Mouse (Mus musculus): ENCODE results near the gene Larp6.

The Larp6 gene

DNA sequence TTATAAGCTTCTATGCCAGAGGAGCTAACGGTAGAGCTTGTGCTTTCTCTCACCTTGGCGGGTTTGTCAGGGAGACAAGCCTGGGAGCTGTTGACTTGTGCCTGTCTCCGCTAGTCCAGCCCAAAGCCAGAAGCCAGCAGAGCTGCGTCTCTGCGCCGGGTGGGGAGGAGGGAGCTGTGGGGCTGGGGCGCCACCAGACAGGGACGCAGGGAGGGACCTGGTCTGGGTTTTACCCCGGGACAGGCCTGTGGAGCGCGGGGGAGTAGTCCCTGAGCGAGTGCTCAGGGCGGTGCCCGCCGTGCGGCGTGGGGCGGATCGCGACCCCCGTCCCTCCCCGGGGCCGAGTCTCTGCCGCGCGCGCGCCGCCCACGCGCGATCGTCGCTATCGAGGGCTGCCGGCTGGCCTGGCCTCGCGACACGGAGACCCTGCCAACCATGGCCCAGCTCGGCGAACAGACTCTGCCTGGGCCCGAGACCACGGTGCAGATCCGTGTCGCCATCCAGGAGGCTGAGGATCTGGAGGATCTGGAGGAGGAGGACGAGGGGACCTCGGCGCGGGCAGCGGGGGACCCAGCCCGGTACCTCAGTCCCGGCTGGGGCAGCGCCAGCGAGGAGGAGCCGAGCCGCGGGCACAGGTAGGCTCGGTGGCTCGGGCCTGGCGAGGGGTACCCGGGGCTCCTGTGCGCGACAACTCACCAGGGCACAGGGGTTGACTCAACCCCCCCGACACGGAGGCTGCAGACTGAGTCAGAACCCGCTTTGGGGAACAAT is at the start of gene Larp6:
Gene Larp6 (plus strand): TSS at position 219 of the 771 bp plus-strand sequence.
- DNase-seq, result peak; percentile 80

DNA sequence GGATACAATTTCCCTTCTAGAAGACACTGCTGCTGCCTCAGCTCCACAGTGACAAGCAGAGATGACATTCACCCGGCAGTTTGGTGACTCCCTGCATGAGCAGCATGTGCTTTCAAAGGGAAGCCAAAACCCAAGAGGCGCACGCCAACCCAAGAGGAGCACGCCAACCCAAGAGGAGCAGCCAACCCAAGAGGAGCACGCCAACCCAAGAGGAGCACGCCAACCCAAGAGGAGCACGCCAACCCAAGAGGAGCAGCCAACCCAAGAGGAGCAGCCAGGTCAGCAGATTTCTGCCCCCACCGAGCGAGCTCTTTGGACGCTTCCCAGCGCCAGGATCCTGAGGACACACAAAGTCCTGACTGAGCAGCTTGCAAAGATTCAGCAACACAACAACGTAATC is 48.4 kb upstream of the Larp6 start:
- peak; percentile 93 for DNase-seq

DNA sequence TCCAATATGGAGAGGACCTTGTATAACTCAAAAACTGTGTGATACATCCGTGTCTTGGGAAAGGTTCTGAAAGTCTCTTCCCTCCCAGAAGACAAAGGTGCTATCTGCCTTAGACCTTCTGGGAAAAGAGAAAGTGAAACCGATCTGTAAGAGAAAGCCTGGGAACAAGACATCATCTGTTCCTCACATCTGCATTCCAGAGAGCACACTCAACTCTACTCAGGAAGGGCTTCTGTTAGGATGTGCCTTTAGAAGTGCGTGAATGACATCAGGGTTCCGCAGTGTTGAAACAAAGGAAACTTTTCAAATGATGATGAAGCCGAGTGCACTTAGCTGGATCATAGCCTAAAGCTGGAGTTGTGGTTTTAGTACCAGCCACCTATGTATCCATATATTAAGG is 47.9 kb upstream of the Larp6 start:
- no peak for DNase-seq

DNA sequence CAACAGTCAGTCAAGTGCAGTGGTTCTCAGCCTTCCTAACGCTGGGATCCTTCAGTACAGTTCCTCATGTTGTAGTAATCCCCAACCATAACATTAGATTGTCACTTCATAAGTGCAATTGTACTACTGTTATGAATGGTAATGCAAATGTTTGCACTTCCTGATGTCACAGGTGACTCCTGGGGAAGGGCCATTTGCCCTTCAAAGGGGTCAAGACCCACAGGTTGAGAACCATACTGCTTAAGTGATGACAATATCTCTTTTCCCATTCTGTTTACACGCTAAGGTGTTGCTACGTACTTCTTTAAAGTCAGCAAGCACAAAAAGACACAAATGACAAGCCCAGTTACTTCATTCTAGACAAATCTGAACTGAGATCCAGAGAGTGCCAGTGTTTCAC is 47.3 kb upstream of the Larp6 start:
- no peak for DNase-seq

DNA sequence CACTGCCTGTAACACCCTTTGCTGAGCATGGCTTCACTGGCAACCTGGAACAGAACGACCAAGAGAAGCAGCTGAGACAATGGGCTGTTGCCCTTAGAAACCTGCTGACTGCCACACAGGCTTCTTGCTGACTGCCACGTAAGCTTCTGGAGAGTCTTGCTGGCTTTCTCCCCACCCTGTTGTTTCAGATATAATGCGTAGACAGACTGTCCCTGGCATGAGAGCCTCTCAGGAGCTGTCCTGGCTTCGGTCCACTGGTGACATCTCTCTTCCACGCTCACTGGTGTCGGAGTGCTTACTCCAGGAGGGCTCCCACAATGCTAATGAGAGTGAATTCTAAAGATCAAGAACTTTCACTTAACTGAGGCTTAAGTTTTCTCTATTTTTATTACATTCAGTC is 43.9 kb upstream of the Larp6 start:
- peak; percentile 77 for DNase-seq

DNA sequence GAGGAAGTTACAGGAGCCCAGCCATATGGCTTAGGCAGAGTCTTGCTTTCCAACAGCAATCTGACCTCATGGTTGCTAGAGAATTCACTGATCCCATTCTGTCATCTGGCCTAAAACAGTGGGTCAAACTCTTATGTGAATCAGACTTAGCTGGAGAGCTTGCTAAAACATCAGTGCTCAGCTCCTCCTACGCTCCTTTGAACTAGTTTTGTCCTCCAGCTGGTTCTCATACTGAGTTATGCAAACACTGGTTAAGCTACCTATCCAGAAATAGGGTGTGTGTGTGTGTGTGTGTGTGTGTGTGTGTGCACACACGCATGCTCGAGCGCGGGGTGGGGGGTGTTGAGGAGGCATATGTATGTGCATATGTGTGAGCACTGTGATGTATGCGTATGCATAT is 40.2 kb upstream of the Larp6 start:
- no peak for DNase-seq

DNA sequence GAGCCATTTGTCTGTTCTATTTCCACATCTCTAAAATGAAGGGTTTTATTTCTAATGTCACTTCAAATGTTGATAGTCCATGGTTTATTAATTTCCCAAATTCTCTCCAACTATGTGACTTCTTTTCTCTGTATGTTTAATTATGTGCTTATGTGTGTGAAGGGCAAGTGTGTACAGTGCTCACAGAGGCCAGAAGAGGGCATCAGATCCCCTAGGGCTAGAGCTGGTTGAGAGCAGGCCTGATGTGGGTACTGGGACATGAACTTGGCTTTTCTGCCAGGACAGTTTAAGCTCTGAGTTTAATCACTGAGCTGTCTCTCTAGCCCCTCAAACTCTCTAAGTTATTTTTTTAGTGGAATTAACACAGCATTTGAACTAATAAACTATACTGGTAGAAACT is 38.0 kb upstream of the Larp6 start:
- DNase-seq, result no peak

DNA sequence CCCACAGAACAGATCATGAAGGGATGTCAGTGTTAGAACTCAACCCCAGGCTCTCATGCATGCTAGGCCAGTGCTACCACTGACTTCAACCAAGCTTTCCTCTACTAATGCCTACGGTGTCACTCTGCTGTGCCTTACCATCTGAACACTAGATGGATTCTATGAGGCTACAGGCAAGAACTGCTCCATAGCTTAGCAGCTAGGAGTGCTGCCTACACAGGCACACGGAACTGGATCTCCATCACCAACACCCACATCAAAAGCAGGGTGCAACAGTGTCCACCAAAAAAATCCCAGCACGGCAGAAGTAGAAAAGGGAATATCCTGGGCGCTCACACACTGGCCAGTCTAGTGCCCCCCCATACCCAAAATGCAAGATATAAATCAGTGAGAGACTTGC is 36.4 kb upstream of the Larp6 start:
- DNase-seq, result no peak

DNA sequence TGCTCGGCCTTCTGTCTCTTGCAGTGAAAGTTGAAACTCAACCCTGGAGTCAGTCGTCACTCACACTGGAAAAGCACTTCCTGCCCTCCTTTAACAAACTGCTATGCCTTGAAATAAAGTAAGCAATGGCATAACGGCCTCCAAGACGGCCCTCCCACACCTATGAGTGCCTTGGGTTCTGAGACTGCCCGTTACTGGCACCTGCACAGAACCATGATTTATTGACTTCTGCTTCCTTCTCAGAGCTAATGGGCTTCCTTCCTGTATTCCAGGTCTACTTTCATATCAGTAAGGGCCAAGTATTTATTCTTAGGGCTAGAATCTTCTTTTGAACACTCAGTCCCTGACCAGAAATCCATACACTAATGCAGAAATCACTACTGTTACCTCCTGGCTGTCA is 33.9 kb upstream of the Larp6 start:
- no peak for DNase-seq

DNA sequence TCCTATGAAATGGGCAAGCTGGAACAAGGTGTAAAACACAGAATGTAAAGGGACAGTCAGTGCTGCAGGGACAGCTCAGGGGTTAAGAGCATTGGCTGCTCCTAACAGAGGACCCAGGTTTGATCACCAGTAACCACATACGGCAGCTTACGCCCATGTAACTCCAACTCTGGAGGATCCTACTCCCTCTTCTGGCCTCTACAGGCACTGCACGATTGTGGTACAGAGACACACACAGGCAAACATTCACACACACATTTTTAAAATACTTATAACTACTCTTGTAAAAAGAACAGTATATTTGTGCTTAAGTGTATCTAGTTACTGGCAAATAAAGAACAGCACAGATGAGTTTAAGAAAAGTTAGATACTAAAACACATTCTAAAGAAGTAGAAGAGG is 31.8 kb upstream of the Larp6 start:
- DNase-seq, result no peak

DNA sequence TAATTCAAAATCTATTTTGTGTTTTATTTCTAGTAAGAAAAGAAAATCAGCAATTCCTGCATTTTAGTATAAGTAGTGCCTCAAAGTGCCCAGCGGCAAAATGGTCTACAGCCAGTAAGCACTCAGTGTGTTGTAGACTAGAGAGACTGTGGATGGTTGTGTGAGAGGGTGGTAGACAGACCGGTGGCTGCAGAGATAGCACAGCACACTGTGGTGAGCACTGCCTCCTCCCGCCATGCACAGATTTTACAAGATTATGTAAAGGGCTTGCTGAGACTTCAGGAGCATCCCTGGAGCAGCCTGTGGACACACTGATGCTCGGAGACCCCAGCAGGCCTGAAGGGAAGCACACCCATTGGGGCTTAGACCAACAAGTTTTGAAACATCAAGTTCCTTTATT is 30.0 kb upstream of the Larp6 start:
- DNase-seq, result no peak

DNA sequence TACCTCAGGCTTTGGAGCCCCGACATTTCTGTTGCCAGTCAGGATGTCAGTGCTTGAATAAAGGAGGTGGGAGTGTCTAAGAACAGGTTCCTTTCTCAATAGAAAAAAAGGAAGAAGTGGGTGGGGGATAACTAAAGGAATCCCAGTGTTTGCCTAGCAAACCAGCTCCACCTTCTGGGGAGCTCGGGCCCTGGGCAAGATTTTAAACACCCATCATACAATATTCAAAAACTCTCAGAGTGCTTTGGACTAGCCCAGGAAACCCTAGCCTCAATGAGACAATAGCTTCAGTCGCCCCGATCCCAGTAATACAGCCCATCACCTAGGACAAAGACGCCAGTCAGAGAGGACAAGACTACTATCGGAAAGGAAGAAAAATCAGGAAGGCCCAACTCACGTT is 25.4 kb upstream of the Larp6 start:
- peak; percentile 76 for DNase-seq

DNA sequence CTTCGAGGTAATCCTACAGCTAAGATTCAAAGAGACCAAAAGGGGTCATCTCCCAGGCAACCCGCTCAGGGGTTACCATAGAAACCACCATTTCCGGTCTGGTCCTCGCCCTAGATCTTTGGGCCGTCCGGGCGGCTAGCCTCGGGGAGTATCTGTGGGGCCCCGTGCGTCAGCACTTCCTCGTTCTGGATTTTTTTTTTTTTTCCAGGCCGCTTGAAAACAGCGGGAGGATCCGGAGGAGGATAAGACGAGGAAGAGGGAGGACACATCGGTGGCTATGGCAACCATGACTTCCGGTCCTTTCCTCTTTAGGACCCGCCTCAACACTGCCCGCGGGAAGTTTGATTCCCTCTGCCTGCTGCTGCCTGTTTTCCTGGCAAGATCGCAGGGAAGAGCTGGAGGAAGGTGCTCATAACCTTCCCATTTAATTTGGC is 24.9 kb upstream of the Larp6 start, which contains the start of gene Lrrc49:
Gene Lrrc49 (minus strand): TSS at position 268 of the 434 bp plus-strand sequence.
- DNase-seq, result peak; percentile 94

DNA sequence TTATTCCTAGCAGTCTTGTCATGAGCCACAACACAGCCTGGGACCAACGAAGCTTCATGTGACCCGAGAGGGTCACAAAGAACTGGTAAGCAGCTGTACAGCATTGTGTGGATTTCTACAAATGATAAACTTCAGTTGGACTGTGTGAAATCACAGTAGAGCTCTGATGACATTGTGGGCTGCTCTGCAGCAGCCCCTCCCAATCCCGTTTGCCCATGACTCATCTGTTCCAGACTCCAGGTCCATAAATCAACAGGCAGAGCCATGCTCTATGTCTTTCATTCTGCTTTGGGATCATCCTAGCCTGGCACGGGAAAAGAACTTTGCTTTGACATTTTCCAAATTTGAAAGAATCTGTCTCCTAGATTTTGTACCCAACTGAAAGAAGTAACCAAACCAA is 20.2 kb upstream of the Larp6 start:
- DNase-seq, result no peak

DNA sequence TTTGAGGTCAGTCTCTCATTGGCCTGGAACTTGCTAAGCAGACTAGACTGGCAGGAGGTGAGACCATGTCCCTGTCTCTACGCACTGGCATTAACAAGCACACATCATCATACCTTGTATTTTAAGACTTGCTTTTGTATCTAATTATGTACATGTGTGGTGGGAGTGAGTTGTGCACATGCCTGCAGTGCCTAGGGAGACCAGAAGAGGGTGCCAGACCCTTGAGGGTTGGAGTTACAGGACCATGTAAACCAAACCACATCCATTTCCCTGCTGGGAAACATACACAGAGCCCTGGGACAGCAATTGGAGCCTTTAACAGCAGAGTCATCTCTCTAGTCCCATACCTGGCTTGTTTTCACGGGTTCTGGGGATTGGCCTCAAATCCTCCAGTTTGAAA is 18.8 kb upstream of the Larp6 start:
- no peak for DNase-seq

DNA sequence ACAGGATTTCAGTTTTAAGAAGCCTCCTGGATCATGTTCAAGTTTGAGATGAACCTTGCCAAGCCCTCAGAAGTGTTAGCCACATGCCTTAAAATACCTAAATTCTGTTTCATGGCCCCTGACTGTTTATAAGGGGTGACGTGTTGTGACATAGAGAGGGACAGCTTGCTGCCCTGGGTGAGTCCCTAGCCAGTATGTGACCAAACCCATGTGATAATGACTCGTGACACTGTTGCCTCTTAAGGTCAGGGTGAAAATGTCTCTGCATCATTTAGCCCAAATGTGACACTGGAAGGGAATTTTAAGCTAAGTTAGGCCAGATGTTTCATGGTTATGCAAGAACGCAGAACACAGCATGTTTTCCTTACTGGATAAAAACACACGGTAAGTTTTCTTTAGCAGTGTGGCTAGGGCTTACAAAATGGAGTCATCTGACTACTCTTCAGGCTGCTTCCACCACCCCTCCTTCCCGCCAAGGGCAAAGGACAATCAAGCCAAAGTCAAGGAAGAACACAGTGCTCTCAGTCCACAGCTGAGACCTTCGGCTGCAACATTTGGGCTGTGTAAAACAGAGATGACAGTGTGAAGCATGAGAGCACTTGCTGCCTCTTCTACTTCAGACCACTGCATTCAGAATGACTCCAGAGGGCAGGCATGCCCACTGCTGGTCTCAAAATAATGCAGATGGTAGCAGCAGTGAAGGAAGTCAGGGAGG is 16.4 kb upstream of the Larp6 start:
- DNase-seq, result no peak

DNA sequence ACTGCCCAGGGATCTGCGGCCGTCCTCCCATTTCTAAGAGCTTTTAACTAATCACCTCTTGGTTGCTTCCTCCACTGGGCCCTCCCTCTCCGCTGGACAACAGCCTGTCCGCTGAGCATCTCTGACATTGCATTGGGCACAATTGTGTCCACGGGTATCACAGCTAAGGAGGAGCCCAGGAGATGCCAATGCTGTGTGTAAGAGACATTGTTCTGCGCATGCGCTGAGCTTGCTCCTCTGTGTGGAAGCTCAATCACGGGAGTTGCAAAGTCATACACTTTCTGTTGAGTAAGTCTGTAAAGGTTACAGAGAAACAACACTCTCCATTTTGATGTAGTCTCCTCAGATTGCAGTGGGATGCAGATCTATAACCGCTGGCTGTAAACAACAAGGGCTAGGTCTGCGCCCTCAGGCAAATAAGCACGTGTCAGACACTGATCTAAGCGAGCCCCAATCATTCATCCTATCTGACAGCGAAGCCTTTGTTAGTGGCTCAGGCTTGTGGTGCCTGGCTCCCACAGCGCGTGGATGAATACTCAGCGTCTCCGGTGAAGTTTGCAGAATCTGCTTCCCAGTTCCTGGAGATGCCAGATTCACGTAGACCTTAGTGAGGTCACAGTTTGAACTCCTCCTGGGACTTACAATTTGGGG is 13.1 kb upstream of the Larp6 start:
- DNase-seq, result no peak

DNA sequence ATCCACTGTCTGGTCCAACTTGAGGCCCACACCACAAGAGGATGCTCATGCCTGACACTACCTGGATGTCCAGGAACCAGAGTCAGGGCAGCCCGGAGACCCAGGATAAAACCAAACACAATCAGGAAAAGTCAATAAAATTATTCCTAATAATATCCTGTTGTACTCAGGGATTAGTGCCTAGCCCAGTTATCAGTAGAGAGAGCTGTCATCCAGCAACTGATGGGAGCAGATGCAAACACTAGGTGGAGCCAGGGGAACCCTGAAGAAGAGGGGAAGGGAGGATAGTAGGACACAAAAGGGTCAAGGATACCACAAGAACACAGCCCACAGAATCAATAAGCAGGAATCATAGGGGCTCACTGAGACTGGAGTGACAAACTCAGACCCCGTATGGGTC is 5.2 kb upstream of the Larp6 start:
- no peak for DNase-seq

DNA sequence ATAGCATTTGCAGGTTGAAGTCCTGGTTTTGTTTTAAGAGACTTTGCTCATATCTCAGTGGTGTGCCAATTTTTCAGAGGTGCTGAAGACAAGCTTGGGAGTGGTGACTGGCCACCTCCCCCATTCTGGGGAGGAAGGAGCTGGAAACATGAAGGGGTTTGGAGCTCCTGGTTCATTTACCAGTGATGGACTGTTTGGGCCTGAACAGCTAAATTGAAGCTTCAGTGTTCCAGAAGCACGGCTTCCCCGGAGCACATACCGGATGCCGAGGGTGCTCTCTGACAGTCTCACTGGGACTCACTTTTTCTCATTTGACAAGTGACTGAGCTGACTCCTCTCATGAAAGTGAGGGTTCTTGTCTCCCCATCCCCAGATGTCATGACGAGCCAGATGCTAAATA is 4.2 kb upstream of the Larp6 start:
- no peak for DNase-seq

DNA sequence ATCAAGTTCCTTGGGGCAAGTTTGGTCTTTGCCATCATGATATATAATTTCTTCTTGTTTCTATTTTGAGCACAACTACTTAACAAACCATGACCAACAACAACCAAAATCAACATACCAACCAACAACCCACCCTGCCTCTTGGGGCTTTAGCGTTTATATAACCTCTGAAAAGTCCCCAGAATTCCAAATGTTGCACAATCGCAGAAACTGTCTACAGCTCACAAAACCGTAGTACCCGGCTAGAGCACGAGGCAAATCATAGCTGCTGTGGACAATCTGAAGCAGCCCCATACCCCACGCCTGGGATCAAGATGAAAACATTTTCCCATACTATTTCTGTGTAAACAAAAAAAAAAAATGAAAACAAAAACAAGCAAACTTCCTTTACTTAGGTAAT is 3.1 kb upstream of the Larp6 start:
- no peak for DNase-seq

DNA sequence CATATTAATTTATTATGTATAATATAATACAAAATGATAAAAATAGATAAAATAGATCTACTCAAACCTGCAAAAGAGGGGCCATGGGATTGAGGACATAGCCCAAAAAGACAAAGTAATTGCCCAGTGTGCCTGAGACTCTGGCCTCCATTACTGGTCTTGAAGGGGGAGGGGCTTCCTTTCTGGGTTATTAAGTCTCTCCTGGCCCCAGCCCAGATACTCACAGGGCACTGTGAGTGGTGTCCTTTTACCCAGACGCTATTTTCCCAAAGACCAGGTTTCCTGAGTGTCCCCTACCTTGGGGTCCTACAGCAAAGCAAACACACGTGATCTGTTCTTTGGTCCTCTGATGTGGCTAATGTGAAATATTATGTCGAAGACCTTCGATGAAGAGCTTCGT is 778 bp upstream of the Larp6 start:
- DNase-seq, result no peak

DNA sequence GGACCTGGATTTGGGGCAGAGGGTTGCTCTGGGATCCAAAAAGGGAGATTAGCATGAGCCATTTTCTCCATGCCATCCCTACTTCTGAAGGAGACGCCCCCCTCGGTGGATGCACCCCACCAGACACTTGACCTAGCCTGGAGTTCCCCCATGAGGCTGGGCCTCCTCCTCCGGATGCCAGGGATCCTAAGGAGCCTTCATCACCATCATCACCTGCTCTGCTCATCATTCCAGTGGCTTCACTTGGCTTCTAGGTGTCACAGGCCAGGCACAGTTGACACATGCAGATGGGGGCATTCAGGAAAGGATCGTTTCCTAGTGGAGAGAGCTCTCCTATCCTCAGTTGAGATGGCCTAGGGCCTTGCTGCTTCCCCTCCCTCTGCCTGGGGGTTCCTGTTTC is 827 bp downstream of the Larp6 start:
- peak; percentile 48 for DNase-seq

DNA sequence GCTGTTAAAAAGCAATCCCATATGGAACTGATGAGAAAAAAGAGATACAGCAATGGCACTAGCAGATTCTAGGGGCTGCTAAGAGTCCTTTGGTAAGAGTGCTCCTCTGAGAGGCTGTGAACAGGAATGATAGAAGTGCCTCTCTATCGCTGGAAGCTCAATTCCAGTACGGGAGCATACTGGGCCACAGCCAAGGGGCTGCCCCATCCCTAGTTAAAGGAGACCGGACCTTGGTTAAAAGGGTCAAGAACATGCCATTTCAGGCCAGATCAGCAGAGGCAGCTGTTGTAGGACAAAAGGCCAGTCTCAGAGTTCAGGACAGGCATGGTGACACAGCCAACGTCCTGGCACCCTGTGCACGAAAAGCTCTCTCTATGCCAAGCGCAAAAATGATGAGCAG is 1.4 kb downstream of the Larp6 start:
- DNase-seq, result peak; percentile 63

DNA sequence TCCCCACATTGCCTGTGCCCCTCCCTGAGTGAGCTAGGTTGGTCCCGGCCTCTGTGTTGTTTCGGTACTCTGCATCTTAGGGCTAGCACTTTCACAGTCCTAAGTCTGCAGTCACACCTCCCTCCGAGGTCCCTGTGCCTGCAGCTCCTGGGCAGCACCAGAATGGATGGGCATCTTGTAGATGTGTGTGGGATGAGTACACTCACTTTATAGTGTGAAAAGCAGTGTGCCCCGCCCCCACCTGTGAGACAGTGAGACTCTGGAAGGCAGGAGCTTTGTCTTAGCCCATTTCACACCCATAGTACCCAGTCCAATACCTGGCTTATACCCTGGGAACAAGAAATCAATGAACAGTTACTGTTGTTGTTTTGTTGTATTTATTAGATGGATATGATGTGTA is 2.5 kb downstream of the Larp6 start:
- no peak for DNase-seq
